Mouse (Mus musculus) hindbrain, postnatal 0 days (tissue): ENCODE results near the gene Alk. TPM values are rescaled to one million over a fixed set of nuclear protein-coding genes. Genes with fewer than 3 reads are reported as not detected.

Source experiments
- ATAC-seq: fragments of 200-750 bp; cut with Nextera tagmentation; 2 replicates; pipeline ENCODE4 v1.8.0; 2017; ENCODE audit warnings: mild to moderate bottlenecking, moderate TSS enrichment, moderate library complexity
- DNase-seq: peaks from one replicate; pipeline ENCODE4 v3.0.0-alpha.2; 2015; ENCODE audit warnings: low spot score
- H3K27ac ChIP-seq: fragments of 300-500 bp; sonication (generic); 2 replicates; pipeline ENCODE4 v1.5.1; 2014; ENCODE audit warnings: mild to moderate bottlenecking
- H3K27me3 ChIP-seq: fragments of 300-500 bp; sonication (generic); 2 replicates; pipeline ENCODE4 v1.6.1; 2014; ENCODE audit warnings: low read length, mixed read lengths; ENCODE audit not compliant: insufficient read depth
- H3K36me3 ChIP-seq: fragments of 300-500 bp; sonication (generic); 2 replicates; pipeline ENCODE4 v1.6.1; 2014; ENCODE audit warnings: low read length, mixed read lengths; ENCODE audit not compliant: insufficient read depth
- H3K4me1 ChIP-seq: fragments of 300-500 bp; sonication (generic); 2 replicates; pipeline ENCODE4 v1.6.1; 2014; ENCODE audit warnings: antibody characterized with exemption, low read length, mixed read lengths; ENCODE audit not compliant: insufficient read depth
- H3K4me2 ChIP-seq: fragments of 300-500 bp; sonication (generic); 2 replicates; pipeline ENCODE4 v1.6.1; 2014; ENCODE audit warnings: low read depth, mild to moderate bottlenecking, low read length, moderate library complexity, mixed read lengths
- H3K4me3 ChIP-seq: fragments of 300-500 bp; sonication (generic); 2 replicates; pipeline ENCODE4 v1.5.1; 2014; ENCODE audit warnings: low read length
- H3K9ac ChIP-seq: fragments of 300-500 bp; sonication (generic); replicated peaks from 2 replicates; pipeline ENCODE4 v1.6.1; 2014; ENCODE audit warnings: mild to moderate bottlenecking, low read length, moderate library complexity, mixed read lengths
- H3K9me3 ChIP-seq: fragments of 300-500 bp; sonication (generic); 2 replicates; pipeline ENCODE4 v1.6.1; 2016; ENCODE audit warnings: low read length, mixed read lengths
- CTCF ChIP-seq: IDR thresholded peaks from 2 replicates; pipeline ENCODE4 v1.5.1; 2016; ENCODE audit warnings: antibody characterized with exemption, control low read depth, low read depth
- WGBS: fragments of 180-500 bp; shearing (Covaris S2); extraction: QIAGEN DNeasy Blood & Tissue Kit; methylation state at CpG from one replicate; pipeline ENCODE4 v1.1.7; 2014; 5-methylcytosine and 5-hydroxymethylcytosine counted together
- polyA plus RNA-seq: library from polyadenylated mRNA; unstranded; fragments of >200 nt; fragmentation: Nextera tagmentation; extraction: Ambion mirVana; gene quantifications from 2 replicates; pipeline ENCODE4 v1.2.1, GENCODE M21; 2015
- total RNA-seq: library from RNA; depleted of rRNA; stranded (reverse); fragments of >200 nt; gene quantifications from 2 replicates; pipeline ENCODE4 v1.2.3, GENCODE M21; 2014

Alk gene
- total and polyA plus RNA-seq, 2 experiments from 2014 or later = 3.4 to 17.1 TPM

DNA sequence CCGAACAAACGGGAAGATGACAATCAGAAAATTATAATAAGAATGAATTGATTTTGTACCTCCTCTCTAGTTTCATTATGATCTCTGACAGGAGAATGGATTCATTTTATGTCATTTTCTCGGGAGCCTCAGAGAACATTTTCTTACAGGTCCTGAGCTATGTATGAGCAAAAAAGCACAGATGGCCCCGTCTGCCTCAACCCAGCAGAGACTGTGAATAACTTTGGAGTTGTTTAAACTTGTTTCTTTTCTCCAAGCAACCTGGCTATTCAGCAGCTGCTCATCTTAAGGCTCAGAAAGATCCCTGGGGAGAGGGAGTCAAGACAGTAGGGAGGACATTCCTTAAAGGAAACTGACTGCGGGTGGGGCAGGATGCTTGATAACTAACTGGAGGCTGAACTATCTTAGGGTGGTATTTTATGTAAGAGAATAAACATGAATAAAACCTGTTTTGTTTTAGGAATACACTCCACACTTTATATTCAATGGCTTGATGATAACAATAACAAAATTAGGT lies 126.5 kb downstream of the Alk start:
- DNase-seq (no peak), ATAC-seq (no peak)
- Histone ChIP-seq H3K27me3 (no peaks in the 10 kb centered on the region), H3K27ac (no peak overlapping the region), H3K4me1 (0 out of 2 replicates have a peak, but pooled peaks cover 3% of the 10 kb centered on the region), H3K36me3 (no peaks in the 10 kb centered on the region), H3K4me3 (no peak overlapping the region), H3K9ac (no peak overlapping the region), H3K4me2 (no peak overlapping the region), H3K9me3 (no peaks in the 10 kb centered on the region)
- 33% methylated on average over 5 of the region's 5 CpGs for WGBS
- no peak for TF ChIP-seq CTCF

DNA sequence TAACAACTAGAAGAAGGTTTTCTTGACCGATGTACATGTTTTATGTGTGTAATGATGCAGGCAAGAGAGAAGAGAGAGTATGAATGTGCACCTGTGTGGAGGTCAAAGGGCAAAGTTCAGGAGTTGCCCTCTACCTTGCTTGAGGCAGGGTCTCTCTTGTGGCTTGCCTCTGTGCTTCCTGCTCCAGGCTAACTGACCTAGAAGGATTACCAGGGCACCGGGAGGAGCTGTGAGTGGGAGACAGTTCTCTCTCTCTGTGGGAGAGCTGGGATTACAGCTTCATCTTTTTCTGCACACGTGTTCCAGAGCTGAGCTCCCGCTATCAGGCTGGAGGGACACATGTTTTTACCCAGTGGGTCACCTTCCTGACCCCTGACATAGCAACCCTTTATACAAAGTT lies 127.5 kb downstream of the Alk start:
- 49% methylated on average over 4 of the region's 4 CpGs for WGBS
- H3K27ac ChIP-seq = no peak overlapping the region
- no peaks in the 10 kb centered on the region for H3K36me3 ChIP-seq
- 0 out of 2 replicates have a peak, but pooled peaks cover 3% of the 10 kb centered on the region for H3K4me1 ChIP-seq
- DNase-seq (no peak), ATAC-seq (no peak)
- no peak overlapping the region for H3K4me2 ChIP-seq
- no peak for TF ChIP-seq CTCF
- no peaks in the 10 kb centered on the region for H3K9me3 ChIP-seq
- no peak overlapping the region for H3K4me3 ChIP-seq
- no peaks in the 10 kb centered on the region for H3K27me3 ChIP-seq
- no peak overlapping the region for H3K9ac ChIP-seq

DNA sequence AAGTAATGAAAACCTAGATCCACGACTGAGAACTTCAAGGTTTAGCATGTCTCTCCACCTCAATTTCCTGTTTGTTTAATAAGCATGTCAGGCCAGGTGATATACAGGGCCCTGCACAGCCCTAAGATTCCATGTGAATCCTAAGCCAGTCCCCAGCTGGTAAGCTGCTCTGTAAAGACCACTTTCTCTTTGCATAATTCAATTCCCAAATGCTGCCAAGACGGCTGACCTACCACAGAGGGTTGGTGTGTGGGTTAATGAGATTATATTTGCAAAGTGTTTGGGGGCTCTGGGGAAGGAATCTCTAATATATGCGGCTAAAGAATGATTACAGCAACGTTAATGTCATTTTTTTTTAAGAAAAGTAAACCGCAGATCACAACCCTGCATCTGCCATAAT lies 130.3 kb downstream of the Alk start:
- Histone ChIP-seq H3K4me2 (no peak overlapping the region), H3K9me3 (no peaks in the 10 kb centered on the region), H3K27ac (no peak overlapping the region), H3K27me3 (no peaks in the 10 kb centered on the region), H3K36me3 (no peaks in the 10 kb centered on the region), H3K4me1 (0 out of 2 replicates have a peak, but pooled peaks cover 3% of the 10 kb centered on the region), H3K4me3 (no peak overlapping the region), H3K9ac (no peak overlapping the region)
- DNase-seq (peak; percentile 44), ATAC-seq (no peak)
- no peak for TF ChIP-seq CTCF
- 29% methylated on average over 5 of the region's 5 CpGs for WGBS

DNA sequence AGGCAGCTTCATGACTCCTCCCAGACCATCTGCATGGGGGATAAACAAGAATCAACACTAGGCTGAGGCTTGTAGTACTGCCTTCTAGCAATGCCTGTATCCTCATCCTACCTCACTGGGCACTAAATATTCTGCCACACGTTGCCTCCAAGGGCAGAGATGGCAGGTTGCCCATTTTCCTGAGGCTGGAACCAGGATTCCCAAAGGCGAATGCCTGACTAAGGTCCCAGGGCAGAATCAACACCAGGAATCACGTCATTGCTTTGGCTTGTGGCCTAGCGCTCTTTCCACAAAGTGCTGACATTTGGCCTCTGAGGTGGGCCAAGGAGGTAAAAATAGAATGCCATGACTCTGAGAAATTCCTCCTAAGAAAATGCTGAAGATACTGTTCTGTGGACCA lies 155.9 kb downstream of the Alk start:
- DNase-seq (no peak), ATAC-seq (no peak)
- Histone ChIP-seq H3K4me2 (no peak overlapping the region), H3K27ac (no peak overlapping the region), H3K4me3 (no peak overlapping the region), H3K9ac (no peak overlapping the region), H3K9me3 (no peaks in the 10 kb centered on the region), H3K4me1 (no peaks in the 10 kb centered on the region), H3K27me3 (no peaks in the 10 kb centered on the region), H3K36me3 (no peaks in the 10 kb centered on the region)
- TF ChIP-seq CTCF = no peak
- 70% methylated on average over 4 of the region's 4 CpGs for WGBS

DNA sequence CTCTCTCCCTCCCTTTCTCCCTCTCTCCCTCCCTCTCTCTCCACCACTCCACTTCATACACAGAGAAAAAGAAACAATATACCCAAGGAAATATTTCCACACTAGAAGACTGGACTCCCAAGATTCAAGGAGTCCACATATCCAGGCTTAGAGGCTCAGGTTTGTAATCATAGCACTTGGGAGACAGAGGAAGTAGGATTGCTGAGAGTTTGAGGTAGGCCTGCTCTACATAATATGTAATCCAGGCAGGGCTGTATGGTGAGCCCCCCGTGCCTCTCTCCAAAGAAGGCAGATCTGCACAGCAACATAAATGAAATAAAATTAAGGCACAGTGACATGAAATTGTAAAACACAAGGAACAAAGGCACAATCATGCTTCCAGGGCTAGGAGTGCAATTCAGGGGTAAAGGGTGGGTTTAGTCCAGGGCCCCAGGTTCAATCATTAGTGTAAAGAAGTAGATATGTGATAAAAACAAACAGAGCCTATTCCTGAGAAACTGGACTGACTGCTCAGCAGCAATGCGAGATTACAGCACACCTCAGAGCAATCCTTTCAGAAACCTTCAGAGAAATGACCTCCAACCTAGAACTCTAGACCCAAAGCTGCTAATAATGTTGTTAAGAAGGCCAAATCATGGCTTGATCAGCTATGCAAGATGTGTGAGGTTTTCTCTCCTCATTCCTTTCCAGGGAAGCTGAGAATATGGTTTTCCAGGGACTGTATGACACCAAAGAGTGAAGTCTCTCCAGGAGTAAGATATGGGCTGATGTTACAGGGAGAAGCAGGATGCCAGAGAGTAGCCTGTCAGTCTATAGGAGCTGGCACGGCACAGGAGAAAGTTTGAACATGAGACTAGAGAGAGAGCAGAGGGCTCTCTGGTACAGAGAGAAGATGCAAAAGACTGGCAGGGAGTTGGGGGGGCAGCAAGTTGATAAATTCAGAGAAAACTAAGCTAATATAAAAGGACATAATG lies 158.9 kb downstream of the Alk start:
- no peak for DNase-seq
- Histone ChIP-seq H3K4me3 (no peak overlapping the region), H3K27me3 (no peaks in the 10 kb centered on the region), H3K9ac (no peak overlapping the region), H3K9me3 (no peaks in the 10 kb centered on the region), H3K36me3 (no peaks in the 10 kb centered on the region), H3K27ac (no peak overlapping the region), H3K4me2 (no peak overlapping the region), H3K4me1 (no peaks in the 10 kb centered on the region)
- TF ChIP-seq CTCF = no peak
- ATAC-seq = no peak
- 74% methylated on average over 3 of the region's 3 CpGs for WGBS

DNA sequence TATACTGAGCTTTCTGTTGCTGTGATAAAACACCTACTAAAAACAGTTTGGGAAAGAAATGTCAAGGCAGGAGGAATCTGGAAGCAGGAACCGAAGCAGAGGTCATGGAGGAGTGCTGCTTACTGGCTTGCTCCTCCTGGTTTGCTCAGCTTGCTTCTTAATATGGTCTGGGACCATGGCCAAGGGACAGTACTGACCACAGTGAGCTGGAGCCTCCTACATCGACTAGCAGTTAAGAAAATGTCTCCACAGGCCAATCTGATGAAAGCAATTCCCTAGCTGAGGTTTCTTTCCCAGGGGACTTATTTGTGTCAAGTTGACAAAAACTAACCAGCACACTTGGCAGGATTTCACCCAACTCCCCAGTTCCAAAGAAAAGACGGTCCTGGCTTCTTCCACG lies 187.0 kb downstream of the Alk start:
- Histone ChIP-seq H3K27ac (no peak overlapping the region), H3K27me3 (no peaks in the 10 kb centered on the region), H3K4me2 (no peak overlapping the region), H3K4me3 (no peak overlapping the region), H3K4me1 (no peaks in the 10 kb centered on the region), H3K36me3 (no peaks in the 10 kb centered on the region), H3K9ac (no peak overlapping the region), H3K9me3 (no peaks in the 10 kb centered on the region)
- WGBS = 69% methylated on average over 4 of the region's 4 CpGs
- DNase-seq = no peak
- ATAC-seq = no peak
- no peak for TF ChIP-seq CTCF

DNA sequence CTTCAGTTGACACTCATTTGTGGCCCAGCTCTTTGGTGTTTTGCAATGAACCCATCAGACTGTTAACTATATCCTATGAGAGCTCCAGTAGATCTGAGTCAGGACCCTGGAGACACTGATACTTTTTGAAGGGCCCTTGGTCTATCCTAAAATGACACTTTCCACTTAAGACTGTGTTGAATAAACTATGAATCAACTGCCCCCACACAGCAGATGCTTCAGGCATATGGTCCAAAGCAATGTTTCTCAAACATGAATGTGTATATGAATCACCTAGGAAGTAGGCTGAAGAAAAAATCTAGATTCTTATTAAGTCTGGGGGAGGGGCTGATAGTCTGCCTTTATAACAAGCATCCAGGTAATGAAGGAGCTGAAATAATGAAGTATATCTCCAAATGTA lies 189.8 kb downstream of the Alk start:
- H3K4me2 ChIP-seq = no peak overlapping the region
- H3K9ac ChIP-seq = no peak overlapping the region
- H3K36me3 ChIP-seq = no peaks in the 10 kb centered on the region
- ATAC-seq (no peak), DNase-seq (no peak)
- no peaks in the 10 kb centered on the region for H3K9me3 ChIP-seq
- no peaks in the 10 kb centered on the region for H3K4me1 ChIP-seq
- no peak overlapping the region for H3K27ac ChIP-seq
- no peaks in the 10 kb centered on the region for H3K27me3 ChIP-seq
- TF ChIP-seq CTCF = no peak
- H3K4me3 ChIP-seq = no peak overlapping the region
